Mouse (Mus musculus) megakaryocyte, embryonic 14.5 days (primary cell): ENCODE data around the gene Nyap1.

Experiments
- FLI1 ChIP-seq: IDR thresholded peaks from 2 replicates; pipeline ENCODE4 v1.6.1; 2012; ENCODE audit warnings: low read length, inconsistent platforms, mixed read lengths
- GATA1 ChIP-seq: IDR thresholded peaks from 3 replicates; pipeline ENCODE4 v1.6.1; 2012; ENCODE audit warnings: mixed read lengths, low read length, inconsistent platforms, borderline replicate concordance

GRCm38 (mm10) chr5:137745214-137746171 lies 4.1 kb upstream of the Nyap1 start, which contains the start of gene Tsc22d4:
- no peak for TF ChIP-seq GATA1
- no peak for TF ChIP-seq FLI1
